9 mouse cellular contexts compared by ENCODE assay signal in the genomic region with DNA sequence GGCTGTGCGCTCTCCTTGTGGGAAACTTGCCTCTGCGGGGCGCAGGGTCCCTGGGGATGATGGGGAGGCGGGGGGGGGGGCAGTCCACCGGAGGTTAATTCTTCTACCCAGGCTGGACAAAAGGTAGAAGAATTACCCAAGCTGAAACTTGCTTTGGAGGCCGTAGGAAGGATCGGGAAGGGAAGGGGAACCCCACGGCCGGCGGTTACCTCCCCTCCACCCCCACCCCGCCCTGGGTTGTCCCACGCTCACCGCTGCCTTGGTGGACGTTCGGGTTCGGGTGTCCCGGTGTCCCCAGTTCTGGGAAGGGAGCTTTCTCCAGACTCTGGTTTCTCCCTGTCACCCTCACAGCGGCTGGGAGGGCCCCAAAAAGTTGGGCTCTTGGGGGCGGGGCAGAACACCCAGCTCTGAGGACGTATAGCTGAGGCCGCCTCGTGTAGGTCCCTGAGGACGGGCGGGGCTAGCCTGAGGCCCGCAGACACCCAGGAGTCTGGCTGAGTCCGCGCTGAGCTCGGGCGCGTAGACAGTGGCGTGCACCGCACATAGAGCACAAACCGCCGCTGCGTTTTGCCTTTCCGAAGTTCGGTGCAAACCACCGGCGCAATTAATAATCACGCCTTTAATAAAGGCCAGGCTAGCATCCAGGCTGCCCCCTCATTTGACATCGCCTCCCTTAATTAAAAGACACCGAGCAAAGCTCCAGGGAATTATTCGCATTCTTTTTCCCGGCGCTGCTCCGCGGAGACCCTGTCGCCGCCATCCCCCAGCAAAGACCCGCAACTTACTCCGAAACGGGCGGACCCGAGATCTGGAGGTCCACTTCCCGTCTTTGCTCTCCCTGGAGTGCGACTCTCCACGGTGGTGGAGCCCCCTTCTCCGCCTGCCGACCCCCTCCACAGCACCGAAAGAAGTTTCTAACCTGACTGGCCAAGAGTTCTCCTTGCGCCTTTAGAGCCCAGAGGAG. TPM values are rescaled to one million over a fixed set of nuclear protein-coding genes. Genes with fewer than 3 reads are reported as not detected.
DNase-seq lines count a peak whose midpoint lies in the region; ATAC-seq and TF ChIP-seq lines count a peak whose summit lies in the region.
"Had no signal": no experiment of that assay in that cellular context is flagged by ENCODE, and none has a peak within 500 bp of the region (broad histone marks: within the 10 kb centered on the region; RNA-seq: fewer than 3 reads in every experiment).

No protein-coding gene starts in this region.

- H3K4me2 ChIP-seq in hindbrain, embryonic 12.5 days (replicated peaks): peak overlapping the region; percentile 99
- peak overlapping the region; percentile 97 for H3K4me2 ChIP-seq in lung, postnatal 0 days (replicated peaks; ENCODE audit: low read depth, low read length)

- peak; percentile 14; the same call in 1 of the 2 replicates for ATAC-seq in frontal cortex, adult (ENCODE audit: low TSS enrichment)
- no peak for ATAC-seq in hindbrain, embryonic 12.5 days (ENCODE audit: low FRiP score)
- ATAC-seq in lung, postnatal 0 days: 0 out of 2 replicates have a peak, but pooled peaks have one; percentile 33

- peak overlapping the region; percentile 45 for H3K4me3 ChIP-seq in C2C12 (ENCODE audit: insufficient read depth, poor library complexity, severe bottlenecking)
- peak overlapping the region; percentile 61 for H3K4me3 ChIP-seq in hindbrain, embryonic 12.5 days
- H3K4me3 ChIP-seq in lung, postnatal 0 days (ENCODE audit: low read depth, low read length): peak overlapping the region; percentile 70

- no peaks in the 10 kb centered on the region for H3K9me3 ChIP-seq in hindbrain, embryonic 12.5 days (replicated peaks)
- no peaks in the 10 kb centered on the region for H3K9me3 ChIP-seq in lung, postnatal 0 days (ENCODE audit: low read length)
- H3K9me3 ChIP-seq: G1E had no signal

- H3K9ac ChIP-seq in hindbrain, embryonic 12.5 days: peak overlapping the region; percentile 72
- H3K9ac ChIP-seq in lung, postnatal 0 days (replicated peaks; ENCODE audit: low read depth): peak overlapping the region; percentile 32; the same call in 1 of the 2 replicates

- H3K79me3 ChIP-seq in C2C12 (ENCODE audit: low read depth): no peaks in the 10 kb centered on the region

- no peaks in the 10 kb centered on the region for H3K79me2 ChIP-seq in C2C12 (ENCODE audit: control insufficient read depth, insufficient read depth)

- H3ac ChIP-seq in C2C12 (ENCODE audit: control insufficient read depth, insufficient read length, low read depth): peak overlapping the region; percentile 89

- H3K4me1 ChIP-seq in hindbrain, embryonic 12.5 days: peaks cover 62% of the 10 kb centered on the region
- peaks cover 9% of the 10 kb centered on the region for H3K4me1 ChIP-seq in lung, postnatal 0 days (ENCODE audit: insufficient read depth, low read depth, low read length)

- peaks cover 13% of the 10 kb centered on the region for H3K27me3 ChIP-seq in C2C12 (ENCODE audit: control insufficient read depth, insufficient read depth, insufficient read length)
- H3K27me3 ChIP-seq in hindbrain, embryonic 12.5 days: peaks cover 64% of the 10 kb centered on the region
- H3K27me3 ChIP-seq in lung, postnatal 0 days (replicated peaks; ENCODE audit: insufficient read depth, low read length): peaks cover 53% of the 10 kb centered on the region

- no peak for DNase-seq in frontal cortex, postnatal 10 days (ENCODE audit: low spot score in 2 of 2)
- DNase-seq in embryo, embryonic 11 days: peak; percentile 62
- no peak for DNase-seq in lung, postnatal 0 days (ENCODE audit: low spot score)
- DNase-seq in right cerebral cortex, postnatal 4 days: peak; percentile 28
- DNase-seq in urinary bladder, postnatal 4 days (ENCODE audit: low spot score in 2 of 2): no peak

- no peaks in the 10 kb centered on the region for H3K36me3 ChIP-seq in C2C12 (ENCODE audit: control insufficient read depth, insufficient read depth)
- H3K36me3 ChIP-seq in hindbrain, embryonic 12.5 days: no peaks in the 10 kb centered on the region
- H3K36me3 ChIP-seq in lung, postnatal 0 days (ENCODE audit: insufficient read depth, low read length): no peaks in the 10 kb centered on the region
- H3K36me3 ChIP-seq: G1E had no signal

- WGBS in hindbrain, embryonic 12.5 days: under 1% methylated on average over 61 of the region's 61 CpGs
- WGBS in lung, postnatal 0 days: under 1% methylated on average over 61 of the region's 61 CpGs

- TF ChIP-seq EP300 in lung, postnatal 0 days (IDR thresholded peaks at IDR 0.05): no peak

- TF ChIP-seq CTCF in C2C12 (IDR thresholded peaks at IDR 0.05; ENCODE audit: control insufficient read depth, insufficient read depth, insufficient read length): no peak
- TF ChIP-seq CTCF in lung, postnatal 0 days (IDR thresholded peaks at IDR 0.05): no peak

- peak overlapping the region; percentile 23; the same call in 1 of the 2 replicates for H3K27ac ChIP-seq in hindbrain, embryonic 12.5 days
- H3K27ac ChIP-seq in lung, postnatal 0 days (ENCODE audit: low read length): no peak overlapping the region

TF ChIP-seq in C2C12, 6 proteins besides CTCF, POLR2A, EP300 and RAD21:
- TF ChIP-seq USF1 (IDR thresholded peaks at IDR 0.05; ENCODE audit: low read depth) (no peak), MAX (IDR thresholded peaks at IDR 0.05) (no peak), CEBPB (IDR thresholded peaks at IDR 0.05; ENCODE audit: low read depth) (no peak), FOSL1 (IDR thresholded peaks at IDR 0.05; ENCODE audit: insufficient read depth, low read length, poor library complexity, severe bottlenecking) (no peak), MYOG (IDR thresholded peaks at IDR 0.05; ENCODE audit: control insufficient read depth, extremely low read depth, insufficient read length) (no peak), MYOD1 (IDR thresholded peaks at IDR 0.05; ENCODE audit: control insufficient read depth, insufficient read length, low read depth) (no peak)

RNA-seq across cellular contexts. Expression of a gene that starts 1.4 kb away (rescaled TPM):
- polyA plus RNA-seq in C2C12 (2012; fragmentation: generic; extraction: Trizol): 0.40 TPM
- polyA plus RNA-seq in hindbrain, embryonic 12.5 days (2016; fragmentation: Nextera tagmentation; extraction: Ambion mirVana): 2.6 and 3.1 TPM in 2 replicates
- polyA plus RNA-seq in lung, postnatal 0 days (2015; fragmentation: Nextera tagmentation; extraction: Ambion mirVana): 1.2 and 1.4 TPM in 2 replicates
- polyA plus RNA-seq: G1E had no signal

Comparison
In these comparisons a context has a peak if more than half of its experiments do, and no peak if none do; other contexts are left out.
1. DNase-seq: peak in embryo, embryonic 11 days (single experiment) and right cerebral cortex, postnatal 4 days (single experiment); none in frontal cortex, postnatal 10 days (0 of 2), lung, postnatal 0 days (single experiment) and urinary bladder, postnatal 4 days (0 of 2).
2. Peak in every context shown above with its lines, with median percentiles within 50 percentile points of each other: H3K4me3 ChIP-seq.